Mouse (Mus musculus) MEL-GATA-1-ER (cell line): ENCODE results near the gene Begain.

Source experiments
- DNase-seq: peaks from one replicate; pipeline ENCODE4 v3.0.0-alpha.2; 2012; ENCODE audit warnings: low read depth; ENCODE audit errors: extremely low read depth

Gene Begain

GRCm38 (mm10) chr12:109053020-109053806 is 14.8 kb downstream of the Begain start:
- no peak for DNase-seq

GRCm38 (mm10) chr12:109049949-109050348 is 18.1 kb downstream of the Begain start:
- DNase-seq: no peak

GRCm38 (mm10) chr12:109045581-109045980 is 22.4 kb downstream of the Begain start:
- DNase-seq: no peak

- no peak for DNase-seq
Observed at GRCm38 (mm10) chr12:109044497-109044896, 23.5 kb downstream of the Begain start.

GRCm38 (mm10) chr12:109039311-109039710 is 28.7 kb downstream of the Begain start:
- DNase-seq: no peak

- DNase-seq: no peak
Observed at GRCm38 (mm10) chr12:109038179-109038819, 29.7 kb downstream of the Begain start.

GRCm38 (mm10) chr12:109037026-109037425 is 31.0 kb downstream of the Begain start:
- no peak for DNase-seq

- DNase-seq: no peak
Observed at GRCm38 (mm10) chr12:109023780-109024179, 44.2 kb downstream of the Begain start.

GRCm38 (mm10) chr12:109022966-109023365 is 45.1 kb downstream of the Begain start:
- no peak for DNase-seq

- DNase-seq: no peak
Observed at GRCm38 (mm10) chr12:109022181-109022691, 45.8 kb downstream of the Begain start.

GRCm38 (mm10) chr12:109010070-109010649 is 57.9 kb downstream of the Begain start:
- no peak for DNase-seq

- DNase-seq: no peak
Observed at GRCm38 (mm10) chr12:109002978-109003377, 65.0 kb downstream of the Begain start.

GRCm38 (mm10) chr12:108997249-108997648 is 70.8 kb downstream of the Begain start:
- no peak for DNase-seq

- no peak for DNase-seq
Observed at GRCm38 (mm10) chr12:108995976-108996636, 71.9 kb downstream of the Begain start.

GRCm38 (mm10) chr12:108994436-108995031 is 73.5 kb downstream of the Begain start:
- no peak for DNase-seq

GRCm38 (mm10) chr12:108993046-108993445 is 75.0 kb downstream of the Begain start:
- no peak for DNase-seq

GRCm38 (mm10) chr12:108990425-108990824 is 77.6 kb downstream of the Begain start:
- no peak for DNase-seq

- no peak for DNase-seq
Observed at GRCm38 (mm10) chr12:108987448-108987847, 80.6 kb downstream of the Begain start.

- DNase-seq: no peak
Observed at GRCm38 (mm10) chr12:108985025-108985424, 83.0 kb downstream of the Begain start.

- no peak for DNase-seq
Observed at GRCm38 (mm10) chr12:108984471-108984870, 83.5 kb downstream of the Begain start.

- DNase-seq: no peak
Observed at GRCm38 (mm10) chr12:108983496-108983895, 84.5 kb downstream of the Begain start.

GRCm38 (mm10) chr12:108982684-108982960 is 85.4 kb downstream of the Begain start:
- no peak for DNase-seq
